Mouse (Mus musculus) heart, adult 2 months (tissue): ENCODE results near the gene Ebf1. TPM values are rescaled to one million over a fixed set of nuclear protein-coding genes. Genes with fewer than 3 reads are reported as not detected.

ENCODE experiments used
- DNase-seq, 2 experiments: peaks; one replicate each; pipeline ENCODE4 v3.0.0; 2021
- H3K27ac ChIP-seq: fragments of 200-600 bp; 2 replicates; pipeline ENCODE4 v1.8.1; 2022
- H3K27me3 ChIP-seq: fragments of 200-500 bp; 2 replicates; pipeline ENCODE4 v1.6.1; 2012; ENCODE audit warnings: mild to moderate bottlenecking, low read length, inconsistent platforms, mixed read lengths; ENCODE audit not compliant: control insufficient read depth, insufficient read depth
- H3K36me3 ChIP-seq: fragments of 200-500 bp; 2 replicates; pipeline ENCODE4 v1.6.1; 2012; ENCODE audit warnings: low read length, inconsistent platforms; ENCODE audit not compliant: control insufficient read depth, insufficient read depth
- H3K4me1 ChIP-seq: fragments of 200-500 bp; 2 replicates; pipeline ENCODE4 v1.6.1; 2011; ENCODE audit warnings: low read length; ENCODE audit not compliant: control insufficient read depth, insufficient read depth
- H3K4me3 ChIP-seq: fragments of 200-600 bp; 2 replicates; pipeline ENCODE4 v1.8.1; 2022
- H3K79me2 ChIP-seq: fragments of 200-500 bp; replicated peaks from 2 replicates; pipeline ENCODE4 v1.6.1; 2012; ENCODE audit warnings: mild to moderate bottlenecking, inconsistent platforms, low read length, moderate library complexity, mixed read lengths; ENCODE audit not compliant: control insufficient read depth, insufficient read depth
- H3K9ac ChIP-seq: fragments of 200-500 bp; 2 replicates; pipeline ENCODE4 v1.6.1; 2012; ENCODE audit warnings: low read depth, mild to moderate bottlenecking, control low read depth, inconsistent platforms, low read length, mixed read lengths
- CTCF ChIP-seq: fragments of 200-600 bp; IDR thresholded peaks from 2 replicates; pipeline ENCODE4 v1.8.1; 2022; ENCODE audit warnings: antibody characterized with exemption, mild to moderate bottlenecking, moderate library complexity
- EP300 ChIP-seq: fragments of 200-500 bp; IDR thresholded peaks from 2 replicates; pipeline ENCODE4 v1.6.1; 2011; ENCODE audit warnings: low read depth, low read length, control low read depth; ENCODE audit not compliant: insufficient read depth
- POLR2A ChIP-seq: fragments of 200-500 bp; IDR thresholded peaks from 2 replicates; pipeline ENCODE4 v1.6.1; 2011; ENCODE audit warnings: mild to moderate bottlenecking, low read depth, low read length, control low read depth; ENCODE audit not compliant: insufficient read depth
- WGBS: fragments of 180-500 bp; shearing (Covaris S2); methylation state at CpG from one replicate; pipeline ENCODE4 v1.1.7; 2018; 5-methylcytosine and 5-hydroxymethylcytosine counted together
- intact Hi-C: fragments of 180-260 bp; cut with DNase I; formaldehyde crosslinking; loops from one replicate; pipeline ENCODE4 v1.15.1; 2025
- polyA plus RNA-seq: library from polyadenylated mRNA; depleted of rRNA; stranded (reverse); fragments of >200 nt; gene quantifications from 2 replicates; pipeline ENCODE4 v1.2.3, GENCODE M21; 2012
- total RNA-seq, 2 experiments: library from RNA; stranded (reverse); gene quantifications; 2 replicates each; pipeline ENCODE4 v1.2.3; 2021

Gene Ebf1
- total and polyA plus RNA-seq, 3 experiments = 11.4 to 13.6 (median 12.2) TPM

DNA sequence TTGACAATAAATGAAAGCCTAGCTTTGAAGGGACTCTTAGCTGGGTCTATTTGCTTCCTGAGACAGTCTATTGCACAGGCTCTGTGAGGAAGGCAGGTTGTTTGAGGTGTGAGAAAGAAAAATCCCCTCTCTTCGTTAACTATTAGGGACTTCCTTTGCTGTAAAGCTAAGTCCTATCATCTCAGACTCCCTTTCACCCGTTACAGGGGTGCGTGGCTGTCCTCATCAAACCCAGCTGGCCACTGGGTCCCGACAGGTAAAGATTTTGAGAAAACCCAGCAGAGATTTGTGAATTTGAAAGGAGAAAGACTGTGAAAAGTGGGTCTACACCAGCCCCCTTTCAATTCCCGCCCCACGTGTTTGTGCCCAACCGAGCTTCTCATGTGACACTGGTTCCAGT, 127.3 kb downstream of the Ebf1 start:
- TF ChIP-seq POLR2A (no peak), EP300 (no peak), CTCF (no peak)
- WGBS = 83% methylated on average over 7 of the region's 7 CpGs
- Histone ChIP-seq H3K4me3 (no peak overlapping the region), H3K27me3 (no peaks in the 10 kb centered on the region), H3K9ac (no peak overlapping the region), H3K79me2 (no peaks in the 10 kb centered on the region), H3K4me1 (peaks cover 12% of the 10 kb centered on the region), H3K27ac (no peak overlapping the region), H3K36me3 (peaks cover 5% of the 10 kb centered on the region; the same call in 1 of the 2 replicates)
- no peak for DNase-seq
- intact Hi-C loops = loop anchor here (5.0 kb wide), 1 partner anchor 77 kb away; no protein-coding TSS in a partner anchor

DNA sequence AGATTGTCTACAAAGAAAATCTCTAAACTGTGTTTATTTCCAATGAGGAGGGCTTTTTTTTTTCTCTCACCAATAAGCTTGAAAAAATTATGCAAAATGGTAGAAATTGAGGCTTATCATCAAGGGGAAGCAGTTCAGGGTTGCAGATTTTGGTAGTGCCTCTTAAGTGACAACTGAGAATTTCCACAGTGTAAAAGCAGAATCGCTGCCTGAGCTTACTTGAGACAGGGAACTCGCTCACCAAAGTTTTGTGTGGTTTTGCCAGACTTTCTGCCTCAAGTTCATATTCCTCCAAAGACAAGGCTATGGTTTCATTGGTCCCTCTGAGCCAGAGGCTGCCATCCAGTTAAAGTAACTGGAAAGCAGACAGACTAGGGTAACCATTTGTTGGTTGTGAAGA, 128.8 kb downstream of the Ebf1 start:
- intact Hi-C loops = no loop called here

DNA sequence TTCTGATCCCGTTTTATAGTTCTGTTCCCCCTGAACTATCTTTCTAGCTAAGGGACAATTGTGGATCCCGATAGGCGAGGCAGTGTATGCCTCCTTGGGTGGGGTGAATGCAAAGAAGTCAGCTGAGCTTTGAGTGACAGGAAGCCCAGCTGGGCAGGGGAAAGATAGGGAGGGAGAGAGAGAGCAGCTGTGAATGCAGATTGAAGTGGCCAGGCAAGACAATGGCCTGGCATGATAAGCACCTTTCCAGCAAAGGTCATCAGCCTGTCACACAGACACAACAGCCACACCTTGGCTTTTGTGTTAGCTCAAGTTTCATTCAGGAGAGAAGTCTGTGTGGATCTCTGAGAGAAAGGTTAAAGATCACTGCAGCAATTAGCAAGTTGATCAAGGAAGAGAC, 129.6 kb downstream of the Ebf1 start:
- intact Hi-C loops = no loop called here
- TF ChIP-seq CTCF (no peak), EP300 (0 out of 2 replicates have a peak, but pooled peaks have one; percentile 62)
- peaks cover 3% of the 10 kb centered on the region for H3K36me3 ChIP-seq
- no peaks in the 10 kb centered on the region for H3K79me2 ChIP-seq
- peak in 1 of 2 experiments; percentile 39 for DNase-seq
- no peaks in the 10 kb centered on the region for H3K27me3 ChIP-seq
- WGBS = 11% methylated on average over 3 of the region's 3 CpGs
- H3K27ac ChIP-seq = no peak overlapping the region; the same call in 1 of the 2 replicates
- no peak overlapping the region for H3K4me3 ChIP-seq
- no peak overlapping the region for H3K9ac ChIP-seq
- peaks cover 8% of the 10 kb centered on the region for H3K4me1 ChIP-seq

More for the DNA sequence above, 128.8 kb downstream of the Ebf1 start:
- Histone ChIP-seq H3K79me2 (no peaks in the 10 kb centered on the region), H3K4me3 (no peak overlapping the region), H3K9ac (no peak overlapping the region), H3K27ac (no peak overlapping the region), H3K36me3 (peaks cover 3% of the 10 kb centered on the region), H3K4me1 (peaks cover 10% of the 10 kb centered on the region), H3K27me3 (no peaks in the 10 kb centered on the region)
- WGBS = 94% methylated on average over 2 of the region's 2 CpGs
- no peak for TF ChIP-seq POLR2A
- no peak for TF ChIP-seq EP300
- TF ChIP-seq CTCF = no peak
- no peak for DNase-seq

DNA sequence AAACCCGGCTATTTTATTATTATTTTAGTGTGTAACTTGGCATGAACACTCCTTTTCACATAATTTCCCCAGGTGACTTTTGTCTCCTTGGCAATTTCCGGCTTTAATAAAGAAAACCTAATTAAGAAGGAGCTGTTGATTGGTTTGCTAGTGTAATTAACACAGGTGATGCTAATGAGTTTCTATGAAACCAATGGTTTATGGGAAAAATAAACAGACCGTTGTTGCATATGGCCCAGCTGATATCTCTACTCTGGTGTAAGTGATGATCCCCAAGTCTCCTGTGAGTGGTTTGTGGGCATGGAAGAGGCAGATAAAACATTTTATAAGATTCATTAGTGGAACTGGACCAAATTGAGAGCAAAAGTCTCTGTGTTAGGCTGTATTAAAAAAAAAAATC, 132.2 kb downstream of the Ebf1 start:
- TF ChIP-seq CTCF = no peak
- TF ChIP-seq POLR2A = no peak
- no peak for TF ChIP-seq EP300
- Histone ChIP-seq H3K4me3 (no peak overlapping the region), H3K79me2 (no peaks in the 10 kb centered on the region), H3K4me1 (peaks cover 8% of the 10 kb centered on the region), H3K9ac (no peak overlapping the region), H3K27me3 (no peaks in the 10 kb centered on the region), H3K27ac (no peak overlapping the region), H3K36me3 (peaks cover 3% of the 10 kb centered on the region)
- intact Hi-C loops = no loop called here
- no peak for DNase-seq
- WGBS = 81% methylated on average over 3 of the region's 3 CpGs

DNA sequence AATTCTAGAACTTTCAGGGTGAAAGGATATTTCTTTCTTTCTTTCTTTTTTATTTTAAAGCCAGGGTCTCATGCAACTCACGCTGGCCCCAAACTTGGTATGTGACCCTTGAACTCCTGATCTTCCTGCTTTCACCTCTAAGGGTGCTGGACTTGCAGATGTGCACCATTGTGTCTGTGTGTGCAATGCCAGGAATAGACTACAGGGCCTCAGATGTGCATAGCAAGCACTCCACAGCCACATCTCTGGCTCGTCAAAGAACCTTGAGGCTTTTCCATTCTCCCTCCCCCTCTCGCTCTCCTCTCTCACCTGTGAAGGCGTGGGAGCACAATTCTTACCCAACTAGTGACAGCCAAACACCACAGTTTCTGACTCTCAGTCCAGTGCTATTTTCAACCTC, 137.2 kb downstream of the Ebf1 start:
- TF ChIP-seq POLR2A (no peak), EP300 (no peak), CTCF (no peak)
- no peaks in the 10 kb centered on the region for H3K79me2 ChIP-seq

DNA sequence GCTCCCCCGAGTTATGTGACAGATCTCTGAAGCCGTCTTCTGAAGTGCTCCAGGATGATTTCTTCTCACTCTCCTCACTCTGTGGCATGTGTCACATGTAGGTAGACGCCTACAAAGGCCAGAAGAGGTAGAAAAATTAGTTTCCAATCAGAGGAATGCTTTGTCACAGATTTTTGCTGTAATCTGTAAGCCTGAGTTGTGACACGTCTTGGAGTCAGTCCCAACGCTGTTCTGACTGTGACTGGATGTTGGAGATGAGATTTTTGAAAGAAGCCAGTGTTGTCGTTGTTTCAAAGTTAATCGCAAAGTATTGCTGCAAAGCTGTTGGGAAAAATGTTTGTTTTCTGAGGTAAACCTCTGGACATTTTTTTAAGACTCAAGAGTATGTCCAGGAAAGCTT, 139.2 kb downstream of the Ebf1 start:
- Histone ChIP-seq H3K9ac (no peak overlapping the region), H3K79me2 (no peaks in the 10 kb centered on the region), H3K4me1 (peaks cover 4% of the 10 kb centered on the region), H3K27ac (0 out of 2 replicates have a peak overlapping the region, but pooled peaks have one; percentile 3), H3K36me3 (no peaks in the 10 kb centered on the region), H3K27me3 (no peaks in the 10 kb centered on the region), H3K4me3 (no peak overlapping the region)
- intact Hi-C loops = no loop called here
- 73% methylated on average over 7 of the region's 7 CpGs for WGBS
- no peak for DNase-seq
- TF ChIP-seq POLR2A = no peak
- no peak for TF ChIP-seq EP300
- no peak for TF ChIP-seq CTCF

More for the DNA sequence above, 137.2 kb downstream of the Ebf1 start:
- DNase-seq = no peak
- WGBS = 79% methylated on average over 4 of the region's 4 CpGs
- Histone ChIP-seq H3K36me3 (no peaks in the 10 kb centered on the region; the same call in 1 of the 2 replicates), H3K27ac (no peak overlapping the region), H3K9ac (no peak overlapping the region), H3K4me3 (no peak overlapping the region), H3K4me1 (peaks cover 4% of the 10 kb centered on the region), H3K27me3 (no peaks in the 10 kb centered on the region)
- intact Hi-C loops = no loop called here
